Mouse (Mus musculus) neural tube, embryonic 13.5 days (tissue): Measurements from ENCODE around the gene Mtfmt. TPM values are rescaled to one million over a fixed set of nuclear protein-coding genes. Genes with fewer than 3 reads are reported as not detected.

Source experiments
- ATAC-seq: fragments of 200-750 bp; cut with Nextera tagmentation; 2 replicates; pipeline ENCODE4 v1.8.0; 2017; ENCODE audit warnings: low read depth, mild to moderate bottlenecking, moderate TSS enrichment, moderate library complexity
- H3K27ac ChIP-seq: fragments of 300-500 bp; sonication (generic); replicated peaks from 2 replicates; pipeline ENCODE4 v1.5.1; 2015; ENCODE audit warnings: moderate library complexity, mild to moderate bottlenecking, inconsistent platforms
- H3K27me3 ChIP-seq: fragments of 300-500 bp; sonication (generic); 2 replicates; pipeline ENCODE4 v1.6.1; 2015; ENCODE audit warnings: mild to moderate bottlenecking, inconsistent platforms
- H3K36me3 ChIP-seq: fragments of 300-500 bp; sonication (generic); 2 replicates; pipeline ENCODE4 v1.6.1; 2015; ENCODE audit warnings: mild to moderate bottlenecking, inconsistent platforms
- H3K4me1 ChIP-seq: fragments of 300-500 bp; sonication (generic); replicated peaks from 2 replicates; pipeline ENCODE4 v1.6.1; 2015; ENCODE audit warnings: inconsistent platforms
- H3K4me2 ChIP-seq: fragments of 300-500 bp; sonication (generic); 2 replicates; pipeline ENCODE4 v1.6.1; 2015; ENCODE audit warnings: inconsistent platforms, mild to moderate bottlenecking, moderate library complexity
- H3K4me3 ChIP-seq: fragments of 300-500 bp; sonication (generic); 2 replicates; pipeline ENCODE4 v1.5.1; 2015; ENCODE audit warnings: mild to moderate bottlenecking, inconsistent platforms
- H3K9ac ChIP-seq: fragments of 300-500 bp; sonication (generic); 2 replicates; pipeline ENCODE4 v1.6.1; 2015; ENCODE audit warnings: moderate library complexity, mild to moderate bottlenecking, inconsistent platforms
- H3K9me3 ChIP-seq: fragments of 300-500 bp; sonication (generic); 2 replicates; pipeline ENCODE4 v1.6.1; 2016; ENCODE audit warnings: inconsistent platforms
- WGBS: fragments of 180-500 bp; shearing (Covaris S2); methylation state at CpG from one replicate; pipeline ENCODE4 v1.1.7; 2015; 5-methylcytosine and 5-hydroxymethylcytosine counted together
- polyA plus RNA-seq: library from polyadenylated mRNA; unstranded; fragments of >200 nt; fragmentation: Nextera tagmentation; extraction: Ambion mirVana; gene quantifications from 2 replicates; pipeline ENCODE4 v1.2.1, GENCODE M21; 2015

Gene Mtfmt
- polyA plus RNA-seq, 1 experiment from 2014 or later: 25.5 TPM

DNA sequence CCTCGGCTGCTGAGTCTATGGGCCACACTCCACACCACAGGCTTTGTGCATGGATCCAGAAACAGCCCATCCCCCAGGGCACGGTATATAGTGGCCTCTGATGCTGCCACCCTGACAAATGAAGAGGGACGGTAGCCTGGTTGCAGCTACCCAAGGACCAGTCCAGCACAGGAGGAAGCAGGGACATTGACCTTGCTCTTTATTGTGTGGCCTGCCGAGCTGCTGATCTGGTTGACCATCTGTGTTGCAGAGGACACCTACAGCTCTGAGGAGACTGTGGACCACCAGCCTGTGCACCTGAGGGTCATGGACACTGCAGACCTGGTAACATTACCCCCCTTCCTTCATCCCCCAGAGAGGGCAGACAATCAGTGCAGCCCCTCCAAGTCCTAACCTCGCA is 28.3 kb upstream of the Mtfmt start:
- Histone ChIP-seq H3K9ac (no peak overlapping the region), H3K4me2 (no peak overlapping the region), H3K4me1 (no peaks in the 10 kb centered on the region), H3K9me3 (no peaks in the 10 kb centered on the region), H3K36me3 (no peaks in the 10 kb centered on the region), H3K4me3 (no peak overlapping the region), H3K27me3 (no peaks in the 10 kb centered on the region), H3K27ac (no peak overlapping the region)
- 78% methylated on average over 5 of the region's 5 CpGs for WGBS
- no peak for ATAC-seq

DNA sequence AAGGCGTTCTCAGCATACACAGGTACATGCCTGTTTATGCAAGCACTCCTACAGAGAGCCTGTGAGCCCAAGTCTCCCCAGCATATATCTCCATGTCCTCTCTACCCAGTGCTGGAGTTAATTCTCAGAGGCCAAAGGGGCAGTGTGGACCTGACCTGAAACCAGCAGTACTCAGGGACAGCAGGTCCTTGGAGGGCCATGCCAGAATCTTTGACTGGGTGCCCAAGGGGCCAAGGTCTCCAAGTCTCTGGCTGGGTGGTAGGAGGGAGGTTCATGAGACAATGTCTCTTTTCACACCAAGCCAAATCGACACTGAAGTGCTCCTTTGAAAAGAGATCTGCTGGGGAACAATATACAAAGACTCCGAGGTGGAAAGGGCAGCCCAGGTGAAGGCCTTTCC is 27.7 kb upstream of the Mtfmt start:
- Histone ChIP-seq H3K4me3 (no peak overlapping the region), H3K9me3 (no peaks in the 10 kb centered on the region), H3K4me1 (no peaks in the 10 kb centered on the region), H3K4me2 (no peak overlapping the region), H3K36me3 (no peaks in the 10 kb centered on the region), H3K27me3 (no peaks in the 10 kb centered on the region), H3K9ac (no peak overlapping the region), H3K27ac (no peak overlapping the region)
- no peak for ATAC-seq
- 76% methylated on average over 3 of the region's 3 CpGs for WGBS

DNA sequence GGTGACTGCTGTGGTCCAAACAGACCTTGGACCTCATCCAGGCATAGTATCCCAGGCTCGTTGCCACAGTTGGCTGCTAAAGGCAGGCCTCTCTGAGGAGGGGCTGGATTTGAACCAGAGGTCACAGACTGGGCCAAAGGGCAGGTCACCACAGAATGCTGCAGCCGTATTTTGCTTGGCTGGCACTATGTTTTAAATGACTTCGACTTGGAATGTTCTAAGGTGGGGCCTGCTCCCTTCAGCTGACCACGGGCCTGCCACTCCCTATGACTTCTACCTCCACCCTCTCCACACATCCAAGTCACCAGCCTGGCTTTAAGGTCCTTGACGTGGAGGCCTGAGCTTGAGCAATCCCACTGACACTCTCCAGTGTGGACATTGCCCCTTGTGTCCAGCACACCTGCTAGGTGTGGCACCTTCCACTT is 26.7 kb upstream of the Mtfmt start:
- no peak overlapping the region for H3K27ac ChIP-seq
- no peaks in the 10 kb centered on the region for H3K36me3 ChIP-seq
- no peaks in the 10 kb centered on the region for H3K4me1 ChIP-seq
- ATAC-seq: no peak
- H3K9ac ChIP-seq: no peak overlapping the region
- 63% methylated on average over 5 of the region's 5 CpGs for WGBS
- no peak overlapping the region for H3K4me3 ChIP-seq
- H3K4me2 ChIP-seq: no peak overlapping the region
- no peaks in the 10 kb centered on the region for H3K9me3 ChIP-seq
- H3K27me3 ChIP-seq: no peaks in the 10 kb centered on the region

DNA sequence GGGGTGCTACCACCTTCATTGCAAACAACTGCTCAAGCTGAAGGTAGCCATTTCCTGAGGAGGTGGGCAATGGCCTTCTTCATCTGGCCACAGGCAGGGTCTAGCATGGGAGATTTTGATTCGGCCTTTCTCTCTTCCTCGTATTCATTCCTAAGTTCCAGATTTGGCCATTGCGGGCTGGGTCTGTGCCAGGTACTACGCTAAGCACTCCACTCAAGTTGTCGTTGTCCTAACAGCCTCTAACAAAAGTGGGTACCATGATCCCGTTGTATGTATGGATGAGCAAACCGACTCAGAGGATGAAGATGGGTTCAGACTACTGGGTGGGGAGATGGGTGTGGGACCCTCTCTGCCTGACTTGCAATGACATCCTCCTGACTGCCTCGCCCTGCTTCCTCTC is 25.2 kb upstream of the Mtfmt start:
- WGBS: 92% methylated on average over 8 of the region's 8 CpGs
- H3K4me2 ChIP-seq: no peak overlapping the region
- H3K27me3 ChIP-seq: no peaks in the 10 kb centered on the region
- no peaks in the 10 kb centered on the region for H3K9me3 ChIP-seq
- no peaks in the 10 kb centered on the region for H3K4me1 ChIP-seq
- no peaks in the 10 kb centered on the region for H3K36me3 ChIP-seq
- no peak overlapping the region for H3K9ac ChIP-seq
- no peak overlapping the region for H3K4me3 ChIP-seq
- no peak overlapping the region for H3K27ac ChIP-seq
- no peak for ATAC-seq

DNA sequence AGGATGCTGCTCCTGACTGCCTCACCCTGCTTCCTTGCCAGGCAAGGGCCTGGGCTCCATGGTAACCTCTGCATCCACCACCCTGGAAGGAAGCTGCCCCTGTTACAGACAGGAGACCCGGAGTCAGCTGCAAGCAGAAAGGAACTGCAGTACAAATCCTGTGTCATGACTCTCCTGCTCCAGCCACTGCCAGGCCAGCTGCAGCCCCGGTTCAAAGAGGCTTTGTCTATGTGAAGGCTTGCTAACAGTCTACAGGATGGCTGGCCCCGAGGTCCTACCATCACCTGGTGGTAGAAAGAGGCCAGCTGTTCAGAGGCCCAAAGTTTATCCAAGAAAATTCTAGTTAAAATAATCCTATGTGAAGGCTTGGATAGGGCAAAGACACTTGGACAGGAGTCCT is 24.3 kb upstream of the Mtfmt start:
- ATAC-seq: no peak
- Histone ChIP-seq H3K4me2 (no peak overlapping the region), H3K27me3 (no peaks in the 10 kb centered on the region), H3K27ac (no peak overlapping the region), H3K36me3 (no peaks in the 10 kb centered on the region), H3K9ac (no peak overlapping the region), H3K9me3 (no peaks in the 10 kb centered on the region), H3K4me1 (no peaks in the 10 kb centered on the region), H3K4me3 (no peak overlapping the region)
- WGBS: 83% methylated on average over 3 of the region's 3 CpGs

DNA sequence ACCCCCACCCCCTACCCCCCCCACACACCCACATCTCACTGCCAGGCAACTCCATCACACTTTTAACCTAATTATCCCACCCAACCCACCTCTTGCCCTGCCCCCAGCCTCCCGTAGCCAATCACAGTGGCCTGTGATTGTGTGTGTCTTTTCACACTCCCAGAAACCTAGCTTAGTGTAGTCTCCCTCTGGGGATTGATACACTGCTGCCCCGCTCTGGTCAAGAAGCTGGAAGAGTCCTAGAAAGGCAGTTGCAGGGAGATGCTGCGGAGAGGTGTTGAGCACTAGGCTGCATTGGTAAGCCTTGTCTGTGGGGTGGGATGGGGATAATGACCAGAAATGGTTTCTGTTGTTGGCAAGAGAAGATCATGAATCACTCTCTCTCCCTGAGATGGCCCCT is 17.8 kb upstream of the Mtfmt start:
- no peak overlapping the region for H3K27ac ChIP-seq
- no peaks in the 10 kb centered on the region for H3K36me3 ChIP-seq
- WGBS: 45% methylated on average over 3 of the region's 3 CpGs
- no peak overlapping the region for H3K4me2 ChIP-seq
- no peak overlapping the region for H3K9ac ChIP-seq
- H3K4me3 ChIP-seq: no peak overlapping the region
- H3K4me1 ChIP-seq: no peaks in the 10 kb centered on the region
- no peak for ATAC-seq
- no peaks in the 10 kb centered on the region for H3K27me3 ChIP-seq
- no peaks in the 10 kb centered on the region for H3K9me3 ChIP-seq

DNA sequence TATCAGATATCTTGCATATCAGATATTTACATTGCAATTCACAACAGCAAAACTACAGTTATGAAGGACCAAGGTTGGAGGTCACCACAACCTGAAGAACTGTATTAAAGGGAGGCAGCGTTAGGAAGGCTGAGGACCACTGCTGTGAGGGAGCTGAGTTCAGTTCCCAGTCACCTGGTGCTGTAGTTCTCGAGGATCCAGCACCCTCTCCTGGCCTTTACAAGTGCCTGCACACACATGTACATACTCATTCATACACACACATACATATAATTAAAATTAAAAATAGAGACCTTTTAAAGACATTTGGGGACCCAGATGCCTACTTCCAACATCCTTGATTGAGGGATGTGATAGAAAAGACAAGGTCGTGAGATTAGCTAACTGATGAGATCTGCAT is 15.9 kb upstream of the Mtfmt start:
- no peaks in the 10 kb centered on the region for H3K4me1 ChIP-seq
- ATAC-seq: no peak
- 77% methylated on average over 3 of the region's 3 CpGs for WGBS

DNA sequence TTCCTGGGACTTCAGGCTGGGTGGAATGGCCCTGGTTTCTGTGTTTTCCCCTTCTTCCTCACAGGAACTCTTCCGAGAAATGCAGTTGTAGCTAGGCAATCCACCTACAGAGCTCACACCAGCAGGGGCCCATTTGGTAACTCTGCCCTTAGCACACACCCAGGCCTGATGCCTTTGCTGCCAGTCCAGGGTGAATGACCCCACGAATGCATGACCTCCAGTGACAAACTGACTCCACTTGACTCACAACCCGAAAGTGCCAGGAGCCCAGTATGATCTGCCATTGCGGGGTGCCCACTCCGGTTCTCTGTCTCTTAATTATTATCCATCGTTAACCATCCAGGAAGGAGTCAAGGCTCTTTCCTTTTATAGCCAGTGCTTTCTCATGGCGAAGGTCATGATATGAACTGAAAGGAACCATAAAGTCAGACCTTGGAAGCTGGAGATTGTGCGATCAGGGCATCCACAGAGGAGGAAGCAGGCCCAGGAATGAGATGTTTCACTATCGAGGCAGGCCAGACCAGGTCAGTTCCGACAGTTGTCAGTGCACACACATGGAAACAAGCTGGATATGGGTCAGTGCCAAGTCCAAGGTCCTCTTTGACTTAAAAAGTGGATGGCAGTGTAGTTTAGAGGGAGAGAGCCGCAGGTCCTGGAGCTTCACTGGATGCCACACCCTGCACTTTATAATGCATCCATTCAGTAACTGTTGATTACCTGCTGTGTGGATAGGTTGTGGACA is 12.7 kb upstream of the Mtfmt start, which contains the start of gene Slc51b:
Slc51b (minus strand) TSS at position 196 of the 742 bp plus-strand sequence.
- 77% methylated on average over 11 of the region's 11 CpGs for WGBS

More for the DNA sequence above, 15.9 kb upstream of the Mtfmt start:
- Histone ChIP-seq H3K27me3 (no peaks in the 10 kb centered on the region), H3K9ac (no peak overlapping the region), H3K4me2 (no peak overlapping the region), H3K4me3 (no peak overlapping the region), H3K9me3 (no peaks in the 10 kb centered on the region), H3K36me3 (no peaks in the 10 kb centered on the region), H3K27ac (no peak overlapping the region)

DNA sequence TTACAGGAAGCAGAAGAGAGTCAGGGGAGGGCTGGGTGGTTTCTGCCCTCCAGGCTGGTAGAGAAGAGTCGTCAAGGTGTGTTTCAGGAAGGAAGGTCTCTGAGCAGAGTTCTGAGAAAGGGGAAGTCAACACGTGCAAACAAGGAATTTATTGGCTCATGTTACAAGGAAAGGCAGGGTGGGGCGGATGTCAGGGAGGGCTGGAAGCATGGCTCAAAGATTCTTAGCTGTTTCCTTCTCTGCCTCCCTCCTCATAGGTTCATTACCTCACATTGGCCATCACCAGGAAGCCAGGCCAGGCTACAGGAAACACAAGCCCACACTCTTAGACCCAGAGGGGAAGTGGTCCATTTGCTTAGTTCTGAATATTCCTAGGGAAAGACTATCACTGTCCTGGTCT is 11.2 kb upstream of the Mtfmt start:
- Histone ChIP-seq H3K4me1 (no peaks in the 10 kb centered on the region), H3K4me3 (no peak overlapping the region), H3K27me3 (no peaks in the 10 kb centered on the region), H3K27ac (no peak overlapping the region), H3K9me3 (no peaks in the 10 kb centered on the region), H3K9ac (no peak overlapping the region), H3K36me3 (no peaks in the 10 kb centered on the region), H3K4me2 (no peak overlapping the region)
- 38% methylated on average over 3 of the region's 3 CpGs for WGBS
- ATAC-seq: no peak

More for the DNA sequence above, 12.7 kb upstream of the Mtfmt start, which contains the start of gene Slc51b:
- H3K4me2 ChIP-seq: no peak within 1 kb of the TSS
- H3K27me3 ChIP-seq: no peaks in the 10 kb centered on the region
- no peak within 1 kb of the TSS for H3K4me3 ChIP-seq
- ATAC-seq: no peak
- H3K36me3 ChIP-seq: no peaks in the 10 kb centered on the region
- H3K4me1 ChIP-seq: no peaks in the 10 kb centered on the region
- H3K9ac ChIP-seq: no peak within 1 kb of the TSS
- no peak within 1 kb of the TSS for H3K27ac ChIP-seq
- H3K9me3 ChIP-seq: no peaks in the 10 kb centered on the region

DNA sequence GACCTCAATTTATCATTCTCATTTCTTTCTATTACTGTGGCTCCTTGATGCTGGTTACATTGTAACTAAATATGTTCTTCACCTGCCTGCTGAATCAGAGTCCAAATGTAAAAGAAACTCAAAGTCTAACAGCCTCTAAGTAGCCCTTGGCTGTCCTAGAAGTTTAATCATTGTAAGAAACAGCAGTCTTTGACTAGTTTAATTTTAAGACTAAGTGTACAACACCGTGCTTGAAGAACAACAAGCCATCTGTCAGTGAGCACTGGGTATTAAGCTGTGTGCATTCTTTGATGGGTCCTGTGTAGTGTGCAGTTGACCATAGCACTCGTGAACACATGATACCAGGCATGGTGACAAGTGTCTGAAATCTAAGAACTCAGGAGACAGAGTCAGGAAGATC is 8.1 kb upstream of the Mtfmt start:
- 75% methylated on average over 2 of the region's 2 CpGs for WGBS
- Histone ChIP-seq H3K36me3 (no peaks in the 10 kb centered on the region), H3K9ac (no peak overlapping the region), H3K27me3 (no peaks in the 10 kb centered on the region), H3K4me3 (no peak overlapping the region), H3K27ac (no peak overlapping the region), H3K4me1 (no peaks in the 10 kb centered on the region), H3K4me2 (no peak overlapping the region), H3K9me3 (no peaks in the 10 kb centered on the region)
- ATAC-seq: no peak

DNA sequence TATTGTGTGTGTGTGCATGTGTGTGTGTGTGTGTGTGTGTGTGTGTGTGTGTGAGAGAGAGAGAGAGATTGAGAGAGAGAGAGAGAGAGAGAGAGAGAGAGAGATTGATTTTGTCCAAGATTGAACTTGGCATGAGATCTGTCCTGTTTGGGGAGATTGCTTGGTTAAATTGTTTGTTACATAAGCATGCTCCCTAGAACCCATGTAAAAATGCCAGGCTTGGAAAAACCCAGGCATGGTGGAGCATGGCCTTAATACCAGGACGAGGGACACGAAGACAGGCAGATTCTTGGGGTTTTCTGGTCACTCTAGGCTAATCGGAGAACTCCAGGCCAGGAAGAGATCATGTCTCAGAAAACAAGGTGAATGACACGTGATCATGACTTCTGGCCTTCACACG is 7.6 kb upstream of the Mtfmt start:
- Histone ChIP-seq H3K4me2 (no peak overlapping the region), H3K9me3 (no peaks in the 10 kb centered on the region), H3K9ac (no peak overlapping the region), H3K36me3 (no peaks in the 10 kb centered on the region), H3K4me3 (no peak overlapping the region), H3K27ac (no peak overlapping the region), H3K4me1 (no peaks in the 10 kb centered on the region), H3K27me3 (no peaks in the 10 kb centered on the region)
- no peak for ATAC-seq
- WGBS: 91% methylated on average over 5 of the region's 5 CpGs

DNA sequence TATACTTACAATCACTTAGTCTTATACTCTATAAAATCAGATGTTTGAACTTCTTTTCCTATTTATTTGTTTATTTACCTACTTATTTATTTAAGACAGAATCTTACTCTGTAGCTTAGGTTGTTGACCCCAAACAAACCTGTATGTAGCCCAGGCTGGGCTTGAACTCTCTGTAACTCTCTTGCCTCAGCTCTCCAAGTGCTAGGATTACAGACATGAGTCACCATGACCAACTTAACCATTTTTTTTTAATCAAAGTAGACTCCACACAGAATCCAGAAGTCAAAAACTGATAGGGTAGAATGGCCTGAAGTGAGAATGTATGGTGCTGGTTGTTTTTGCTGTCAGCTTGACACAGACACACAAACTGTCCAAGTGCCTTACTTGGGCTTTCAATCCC is 5.2 kb upstream of the Mtfmt start:
- Histone ChIP-seq H3K4me1 (no peaks in the 10 kb centered on the region), H3K4me3 (no peak overlapping the region), H3K4me2 (no peak overlapping the region), H3K9me3 (no peaks in the 10 kb centered on the region), H3K27ac (no peak overlapping the region), H3K9ac (no peak overlapping the region), H3K27me3 (no peaks in the 10 kb centered on the region), H3K36me3 (no peaks in the 10 kb centered on the region)
- ATAC-seq: no peak

DNA sequence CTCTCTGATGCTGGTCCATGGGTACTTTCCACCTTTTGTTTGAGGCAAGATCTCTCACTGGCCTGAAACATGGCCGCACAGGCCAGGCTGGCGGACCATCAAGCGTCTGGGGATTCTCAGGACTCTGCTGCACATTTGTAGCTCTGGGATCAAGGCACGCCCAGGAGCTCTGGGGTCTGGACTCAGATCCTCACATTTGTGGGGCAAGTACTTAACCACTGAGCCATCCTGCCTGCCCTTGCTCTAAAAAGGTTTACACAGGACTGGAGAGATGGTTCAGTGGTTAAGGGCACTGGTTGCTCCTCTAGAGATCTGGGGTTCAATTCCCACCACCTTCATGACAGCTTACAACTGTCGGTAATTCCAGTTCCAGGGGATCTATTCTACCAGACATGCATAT is 4.7 kb upstream of the Mtfmt start:
- 90% methylated on average over 5 of the region's 5 CpGs for WGBS
- Histone ChIP-seq H3K9me3 (no peaks in the 10 kb centered on the region), H3K27ac (no peak overlapping the region)

More for the DNA sequence above, 4.7 kb upstream of the Mtfmt start:
- no peak for ATAC-seq
- Histone ChIP-seq H3K4me3 (no peak overlapping the region), H3K36me3 (no peaks in the 10 kb centered on the region), H3K4me1 (no peaks in the 10 kb centered on the region), H3K27me3 (no peaks in the 10 kb centered on the region), H3K9ac (no peak overlapping the region), H3K4me2 (no peak overlapping the region)
